9 mouse cellular contexts compared by ENCODE assay signal in genomic region chr11:97310895-97311631, GRCm38 (mm10). TPM values are rescaled to one million over a fixed set of nuclear protein-coding genes. Genes with fewer than 3 reads are reported as not detected.
DNase-seq lines count a peak whose midpoint lies in the region; ATAC-seq and TF ChIP-seq lines count a peak whose summit lies in the region.
"Had no signal": no experiment of that assay in that cellular context is flagged by ENCODE, and none has a peak within 500 bp of the region (broad histone marks: within the 10 kb centered on the region; RNA-seq: fewer than 3 reads in every experiment).

No protein-coding gene starts in this region.

- peak overlapping the region; percentile 68 for H3K27ac ChIP-seq in heart, embryonic 11.5 days (ENCODE audit: low read depth, low read length)
- H3K27ac ChIP-seq in midbrain, embryonic 14.5 days (replicated peaks; ENCODE audit: low read depth, low read length) = no peak overlapping the region

- H3K4me3 ChIP-seq in heart, embryonic 11.5 days (ENCODE audit: low read depth, low read length) = peak overlapping the region; percentile 48
- H3K4me3 ChIP-seq in midbrain, embryonic 14.5 days (replicated peaks; ENCODE audit: low read depth, low read length) = peak overlapping the region; percentile 29; the same call in 1 of the 2 replicates

- intact Hi-C loops in gastrocnemius, postnatal 14 days (cut with DNase I; ENCODE audit: low total_unique reads) = no loop called here
- intact Hi-C loops in left cerebral cortex, postnatal 10 days (cut with DNase I) = loop anchor here (5.0 kb wide), 1 partner anchor 109 kb away; no protein-coding TSS in a partner anchor

- no peak for ATAC-seq in heart, embryonic 11.5 days (replicated peaks; ENCODE audit: insufficient number of reproducible peaks, low FRiP score, low TSS enrichment)
- no peak for ATAC-seq in midbrain, embryonic 14.5 days (ENCODE audit: low FRiP score, low TSS enrichment)

- H3K4me2 ChIP-seq in heart, embryonic 11.5 days = peak overlapping the region; percentile 69
- peak overlapping the region; percentile 57 for H3K4me2 ChIP-seq in midbrain, embryonic 14.5 days (ENCODE audit: low read length)

- no peak for TF ChIP-seq POLR2A in brain, embryonic 14.5 days (IDR thresholded peaks at IDR 0.05; ENCODE audit: borderline replicate concordance, extremely low read depth, insufficient read depth, insufficient read length, poor library complexity, severe bottlenecking)

- peak; percentile 61 for DNase-seq in gastrocnemius, adult 18-20 months (ENCODE audit: low spot score)
- no peak for DNase-seq in gastrocnemius, postnatal 14 days
- DNase-seq in brain, embryonic 14.5 days (ENCODE audit: low read depth) = peak; percentile 52
- DNase-seq in kidney, postnatal 14 days = peak; percentile 33
- peak; percentile 74 for DNase-seq in midbrain, embryonic 14.5 days
- DNase-seq in layer of hippocampus, adult 9-10 months (ENCODE audit: low spot score) = no peak
- no peak for DNase-seq in left cerebral cortex, postnatal 10 days (ENCODE audit: extremely low spot score in 1 of 2, low spot score in 2 of 2)

- peak; percentile 46; the same call in 1 of the 2 replicates for TF ChIP-seq CTCF in brain, embryonic 14.5 days (IDR thresholded peaks at IDR 0.05; ENCODE audit: borderline replicate concordance, extremely low read depth, insufficient read depth, insufficient read length)

- H3K4me1 ChIP-seq in heart, embryonic 11.5 days (ENCODE audit: control insufficient read depth, insufficient read depth, low read length) = peaks cover 19% of the 10 kb centered on the region
- H3K4me1 ChIP-seq in midbrain, embryonic 14.5 days (ENCODE audit: control insufficient read depth, insufficient read depth, low read length) = peaks cover 10% of the 10 kb centered on the region

- H3K36me3 ChIP-seq in heart, embryonic 11.5 days (ENCODE audit: control insufficient read depth, insufficient read depth, low read length) = no peaks in the 10 kb centered on the region
- no peaks in the 10 kb centered on the region for H3K36me3 ChIP-seq in midbrain, embryonic 14.5 days (ENCODE audit: control insufficient read depth, insufficient read depth, low read length)

- no peaks in the 10 kb centered on the region for H3K27me3 ChIP-seq in heart, embryonic 11.5 days (ENCODE audit: control insufficient read depth, insufficient read depth, low read length)
- H3K27me3 ChIP-seq in midbrain, embryonic 14.5 days (ENCODE audit: control insufficient read depth, insufficient read depth, low read length) = no peaks in the 10 kb centered on the region

- no peaks in the 10 kb centered on the region for H3K9me3 ChIP-seq in heart, embryonic 11.5 days (replicated peaks; ENCODE audit: control insufficient read depth, low read length)
- no peaks in the 10 kb centered on the region for H3K9me3 ChIP-seq in midbrain, embryonic 14.5 days (ENCODE audit: control insufficient read depth, low read length)

- 1% methylated on average over 18 of the region's 18 CpGs for WGBS in heart, embryonic 11.5 days (ENCODE audit: insufficient replicate concordance)
- 2% methylated on average over 18 of the region's 18 CpGs for WGBS in midbrain, embryonic 14.5 days

- peak overlapping the region; percentile 74 for H3K9ac ChIP-seq in heart, embryonic 11.5 days (ENCODE audit: low read depth, low read length)
- 0 out of 2 replicates have a peak overlapping the region, but pooled peaks have one; percentile 25 for H3K9ac ChIP-seq in midbrain, embryonic 14.5 days (replicated peaks; ENCODE audit: low read length)

RNA-seq across cellular contexts. Expression of gene Mrpl45, which starts 4.5 kb away (rescaled TPM):
- 10 to 100 TPM; 33.6 to 39.0 TPM for total RNA-seq in gastrocnemius, adult 18-20 months (2021)
- total RNA-seq in gastrocnemius, postnatal 14 days (2021) = 10 to 100 TPM; 32.0 to 36.0 TPM
- 25.4 and 26.1 TPM in 2 replicates for polyA plus RNA-seq in brain, embryonic 14.5 days (2012; rRNA removed)
- 64.2 and 70.3 TPM in 2 replicates for polyA plus RNA-seq in heart, embryonic 11.5 days (2014; fragmentation: Nextera tagmentation; extraction: Ambion mirVana)
- 39.4 and 46.7 TPM in 2 replicates for polyA plus RNA-seq in midbrain, embryonic 14.5 days (2014; fragmentation: Nextera tagmentation; extraction: Ambion mirVana)
- 10 to 100 TPM; 20.4 to 23.3 TPM for total RNA-seq in left cerebral cortex, postnatal 10 days (2021)

RNA-seq across cellular contexts. Expression of gene Npepps, which starts 30.6 kb away (rescaled TPM):
- total RNA-seq in gastrocnemius, adult 18-20 months (2021) = 10 to 100 TPM; 56.4 to 67.9 TPM
- 10 to 100 TPM; 46.3 to 54.3 TPM for total RNA-seq in gastrocnemius, postnatal 14 days (2021)
- polyA plus RNA-seq in brain, embryonic 14.5 days (2012; rRNA removed) = 96.2 and 124 TPM in 2 replicates
- 78.0 and 79.8 TPM in 2 replicates for polyA plus RNA-seq in heart, embryonic 11.5 days (2014; fragmentation: Nextera tagmentation; extraction: Ambion mirVana)
- polyA plus RNA-seq in midbrain, embryonic 14.5 days (2014; fragmentation: Nextera tagmentation; extraction: Ambion mirVana) = 115 and 135 TPM in 2 replicates
- total RNA-seq in left cerebral cortex, postnatal 10 days (2021) = 100 to 1,000 TPM; 145 to 150 TPM

RNA-seq across cellular contexts. Expression of gene Gpr179, which starts 40.8 kb away (rescaled TPM):
- under 1 TPM in 1 of 2 experiments, not detected in 1; 0.02 TPM for total RNA-seq in gastrocnemius, adult 18-20 months (2021)
- under 1 TPM in 1 of 2 experiments, not detected in 1; 0.27 TPM for total RNA-seq in gastrocnemius, postnatal 14 days (2021)
- 0.26 and 0.41 TPM in 2 replicates for polyA plus RNA-seq in brain, embryonic 14.5 days (2012; rRNA removed)
- 0.01 TPM in 1 of 2 replicates, not detected in the other for polyA plus RNA-seq in heart, embryonic 11.5 days (2014; fragmentation: Nextera tagmentation; extraction: Ambion mirVana)
- 0.30 and 0.36 TPM in 2 replicates for polyA plus RNA-seq in midbrain, embryonic 14.5 days (2014; fragmentation: Nextera tagmentation; extraction: Ambion mirVana)
- total RNA-seq in left cerebral cortex, postnatal 10 days (2021) = under 1 TPM; 0.18 to 0.39 TPM
- total RNA-seq: neutrophil, adult 5-6 weeks had no signal

RNA-seq across cellular contexts. Expression of gene Socs7, which starts 51.3 kb away (rescaled TPM):
- total RNA-seq in gastrocnemius, adult 18-20 months (2021) = 10 to 100 TPM; 43.0 to 43.5 TPM
- 10 to 100 TPM; 32.4 to 36.2 TPM for total RNA-seq in gastrocnemius, postnatal 14 days (2021)
- 31.2 and 37.1 TPM in 2 replicates for polyA plus RNA-seq in brain, embryonic 14.5 days (2012; rRNA removed)
- polyA plus RNA-seq in heart, embryonic 11.5 days (2014; fragmentation: Nextera tagmentation; extraction: Ambion mirVana) = 2.2 and 2.9 TPM in 2 replicates
- 6.9 and 10.4 TPM in 2 replicates for polyA plus RNA-seq in midbrain, embryonic 14.5 days (2014; fragmentation: Nextera tagmentation; extraction: Ambion mirVana)
- 10 to 100 TPM; 81.0 to 84.7 TPM for total RNA-seq in left cerebral cortex, postnatal 10 days (2021)

Comparison
In these comparisons a context has a peak if more than half of its experiments do, and no peak if none do; other contexts are left out.
1. DNase-seq: peak in gastrocnemius, adult 18-20 months (single experiment), brain, embryonic 14.5 days (single experiment), kidney, postnatal 14 days (single experiment) and midbrain, embryonic 14.5 days (single experiment); none in gastrocnemius, postnatal 14 days (single experiment), layer of hippocampus, adult 9-10 months (single experiment) and left cerebral cortex, postnatal 10 days (0 of 2).